Mouse (Mus musculus) lung, postnatal 4 days (tissue): ENCODE measurements at regions not wholly inside any gene's neighbourhood (a gene's known extent, or its start where the extent isn't known, plus 50 kb on each side); places are given as distances from the start of the nearest gene placed in this dataset.
"Not testable (repeated sequence)": the region's sequence is repeated elsewhere in the genome, so short reads cannot be mapped to it uniquely, and the experiment has no call there.

Experiments
- DNase-seq, 2 experiments: peaks; one replicate each; pipeline ENCODE4 v3.0.0; 2021

DNA sequence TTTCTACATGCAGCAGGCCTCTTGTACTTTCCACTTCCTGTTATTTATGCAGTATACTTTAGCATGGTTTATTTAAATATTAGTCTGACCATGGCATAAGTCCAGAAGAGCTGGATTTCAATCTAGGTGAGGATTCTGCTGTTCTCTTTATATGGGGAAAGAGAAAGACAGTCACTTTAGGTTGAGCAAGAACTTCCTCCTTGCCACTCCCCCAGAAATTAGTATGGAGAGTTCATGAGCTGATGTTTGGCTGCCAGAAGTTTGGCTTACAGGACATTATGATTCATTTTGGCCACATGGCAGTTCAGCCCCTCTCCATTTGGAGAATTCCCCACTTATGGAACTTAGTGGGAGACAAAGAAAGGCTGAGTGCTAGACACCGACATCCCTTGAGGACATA lies 130.8 kb downstream of the Arrdc3 start:
- DNase-seq: no peak

DNA sequence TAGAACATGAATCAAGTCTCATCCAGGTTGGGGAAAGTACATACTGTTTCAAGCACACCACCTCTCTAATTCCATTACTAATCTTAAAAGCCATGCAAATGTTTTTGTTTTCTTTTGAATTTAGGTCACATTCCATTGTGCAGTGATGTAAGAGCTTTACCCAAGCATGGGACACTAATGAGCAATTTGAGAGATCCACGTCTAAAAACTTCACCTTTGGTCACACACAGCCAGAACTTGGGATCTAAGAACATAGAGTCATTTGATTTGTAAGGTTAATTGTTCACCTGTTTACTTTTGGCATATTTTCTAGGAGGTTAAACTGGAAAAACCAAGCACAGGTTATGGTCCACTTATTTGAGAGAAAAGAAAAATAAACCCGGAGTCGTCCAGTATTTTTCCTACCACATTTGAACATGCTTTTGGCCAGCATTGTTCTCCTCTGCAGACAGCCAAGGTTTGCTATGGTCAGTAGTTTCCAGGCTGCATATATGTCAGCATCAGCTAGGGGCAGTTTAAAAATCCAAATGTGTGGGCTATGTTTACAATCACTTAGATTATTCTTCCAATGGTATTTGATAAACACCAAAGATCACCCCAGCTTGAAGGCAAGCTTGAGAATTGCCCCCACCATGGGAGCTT lies 137.0 kb downstream of the Arrdc3 start:
- no peak for DNase-seq

DNA sequence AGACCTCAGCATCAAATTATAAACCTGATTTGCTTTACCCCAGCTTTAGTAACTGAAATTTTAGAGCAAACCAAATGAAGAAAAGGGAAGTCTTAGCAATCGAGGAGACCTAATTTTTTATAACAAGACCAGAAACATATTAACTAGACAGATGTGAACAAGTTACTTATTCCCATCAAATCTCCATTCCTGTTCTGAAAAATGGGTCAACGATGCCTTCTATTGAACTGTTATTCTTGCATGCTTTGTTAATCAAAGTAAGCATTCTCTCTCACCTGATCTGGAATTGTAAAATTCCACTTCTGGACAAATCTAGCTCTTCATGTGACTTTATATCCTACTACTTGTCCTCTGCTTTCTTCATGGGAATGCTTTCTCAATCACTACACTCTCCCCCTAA lies 137.6 kb downstream of the Arrdc3 start:
- DNase-seq: no peak

DNA sequence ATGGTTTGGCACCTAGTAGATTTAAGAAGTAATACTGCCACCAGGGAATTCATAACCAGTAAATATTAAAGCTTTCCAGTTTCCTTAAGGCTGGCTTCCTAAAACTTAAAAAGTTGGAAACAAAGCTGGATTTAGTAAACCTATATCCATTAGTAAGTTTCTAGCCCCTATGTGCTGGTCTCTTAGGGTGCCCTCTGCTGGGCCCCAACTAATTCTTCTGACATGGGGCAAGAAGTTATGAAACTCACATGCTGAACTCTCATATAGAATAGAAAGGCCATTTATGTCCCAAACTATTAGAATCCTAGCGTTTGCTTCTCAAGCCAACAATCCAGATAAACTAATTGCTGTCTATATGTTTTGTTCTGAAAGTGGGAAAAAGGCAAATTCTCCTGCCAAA lies 139.2 kb downstream of the Arrdc3 start:
- DNase-seq: no peak

DNA sequence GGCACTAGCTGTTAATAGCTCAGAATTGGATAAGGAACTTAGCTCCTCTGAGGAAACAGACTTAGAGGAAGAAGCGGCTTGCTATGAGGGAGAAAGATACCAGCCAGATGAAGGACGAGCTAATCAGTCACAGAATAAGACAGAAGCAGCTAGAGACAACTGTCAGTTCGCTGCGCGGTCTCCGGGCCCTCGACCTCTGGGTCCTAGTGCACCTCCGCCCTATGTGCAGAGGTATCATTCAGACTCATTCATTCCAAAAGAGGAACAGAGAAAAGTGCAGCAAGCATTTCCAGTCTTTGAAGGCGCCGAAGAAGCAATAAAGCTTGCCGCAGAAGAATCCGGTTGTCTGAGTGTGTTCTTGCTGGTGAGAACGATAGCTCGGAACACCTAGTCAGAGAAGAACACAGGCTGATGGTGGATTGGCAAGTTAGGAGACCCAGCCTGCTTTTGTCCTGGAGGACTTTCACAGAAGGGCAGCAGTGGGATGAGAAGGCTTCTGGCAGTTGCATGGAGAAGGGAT lies 142.1 kb downstream of the Arrdc3 start:
- not testable (repeated sequence) for DNase-seq

DNA sequence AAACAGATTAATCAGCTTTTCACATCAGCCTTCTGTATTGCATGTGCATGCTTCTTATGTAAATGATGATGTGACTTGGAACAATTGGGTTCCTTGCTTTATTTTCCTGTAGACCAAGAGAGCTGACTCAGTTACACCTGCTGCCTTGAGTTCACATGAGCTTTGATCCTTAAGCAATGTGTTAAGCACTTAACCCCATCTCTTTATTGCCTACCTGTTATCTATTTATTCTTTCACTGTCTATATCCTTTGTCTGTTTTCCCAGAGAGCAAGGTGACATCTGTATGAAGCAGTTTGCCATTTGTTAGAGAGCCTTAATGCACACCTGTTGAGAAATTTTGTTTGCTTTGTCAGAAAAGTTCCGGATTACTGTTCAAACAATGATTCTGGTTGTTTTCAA lies 154.1 kb downstream of the Arrdc3 start:
- DNase-seq: no peak

DNA sequence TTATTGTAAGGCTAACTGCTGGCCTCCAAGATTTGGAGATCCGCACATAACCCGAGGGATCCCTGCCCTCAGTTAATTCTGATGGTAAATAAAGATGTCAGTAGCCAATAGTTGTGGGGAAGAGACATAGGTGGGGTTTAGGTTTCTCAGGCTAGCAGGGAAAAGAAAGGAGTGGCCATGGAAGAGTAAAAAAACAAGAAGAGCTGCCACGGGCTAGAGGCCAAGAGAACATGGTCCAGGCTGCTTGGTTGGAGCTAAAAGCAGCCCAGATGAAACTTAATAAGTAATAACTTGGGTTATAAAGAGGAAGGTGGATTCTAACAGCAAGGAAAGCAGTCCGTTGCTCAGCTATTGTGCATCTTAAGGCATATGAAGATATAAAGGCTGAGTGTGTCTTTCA lies 155.6 kb downstream of the Arrdc3 start:
- no peak for DNase-seq

DNA sequence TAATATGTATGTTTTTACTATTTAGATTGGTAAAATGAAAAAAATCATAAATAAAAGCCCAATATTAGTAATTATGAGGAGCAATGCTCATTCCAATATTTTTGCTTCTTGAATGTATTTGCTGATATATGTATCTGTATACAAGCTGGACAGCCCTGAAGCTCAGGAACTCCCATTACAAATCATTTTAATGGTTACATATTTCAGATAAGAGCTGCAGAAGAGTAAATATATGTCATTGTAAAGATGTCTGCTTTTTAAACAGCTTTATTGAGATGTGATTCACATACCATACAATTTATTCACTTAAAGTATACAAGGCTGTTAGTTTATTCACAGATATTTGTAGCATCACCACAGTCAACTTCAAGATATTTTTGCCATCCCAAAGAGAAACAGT lies 157.3 kb downstream of the Arrdc3 start:
- DNase-seq: no peak

DNA sequence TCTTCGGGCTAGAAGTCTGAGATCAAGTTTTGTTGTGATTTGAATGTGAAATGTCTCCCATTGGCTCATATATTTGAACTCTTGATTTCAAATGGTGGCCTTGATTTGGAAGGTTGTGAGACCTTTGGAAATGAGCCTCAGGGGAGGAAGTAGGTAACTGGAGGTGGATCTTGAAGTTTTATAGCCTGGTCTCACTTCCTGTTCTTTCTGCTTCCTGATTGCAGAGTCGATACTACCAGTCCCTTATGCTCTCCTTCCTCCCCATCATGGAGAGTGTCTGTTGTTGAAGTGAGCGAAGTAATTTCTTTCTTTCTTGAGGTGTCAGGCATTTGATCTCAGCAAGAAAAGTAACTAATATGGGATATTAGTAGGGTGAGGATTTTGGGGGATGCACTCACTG lies 158.5 kb downstream of the Arrdc3 start:
- DNase-seq: no peak
